Mouse (Mus musculus) C2C12 (cell line): ENCODE measurements around the gene Gm3952. TPM values are rescaled to one million over a fixed set of nuclear protein-coding genes. Genes with fewer than 3 reads are reported as not detected.

ENCODE experiments used
- H3K27me3 ChIP-seq: one replicate; pipeline ENCODE4 v1.6.1; 2011; ENCODE audit not compliant: control insufficient read depth, insufficient read depth, insufficient read length
- H3K36me3 ChIP-seq: one replicate; pipeline ENCODE4 v1.6.1; 2011; ENCODE audit not compliant: control insufficient read depth, insufficient read depth
- H3K4me3 ChIP-seq: one replicate; pipeline ENCODE4 v1.5.1; 2011; ENCODE audit warnings: mild to moderate bottlenecking, control low read depth; ENCODE audit not compliant: poor library complexity, insufficient read depth, severe bottlenecking
- H3K79me2 ChIP-seq: one replicate; pipeline ENCODE4 v1.6.1; 2011; ENCODE audit not compliant: control insufficient read depth, insufficient read depth
- H3K79me3 ChIP-seq: one replicate; pipeline ENCODE4 v1.6.1; 2011; ENCODE audit warnings: low read depth, control low read depth
- H3ac ChIP-seq: one replicate; pipeline ENCODE3; 2011; ENCODE audit warnings: low read depth; ENCODE audit not compliant: control insufficient read depth, insufficient read length
- CEBPB ChIP-seq: IDR thresholded peaks from one replicate; pipeline ENCODE4 v1.6.1; 2011; ENCODE audit warnings: low read depth, mild to moderate bottlenecking, control low read depth, moderate library complexity
- CTCF ChIP-seq: IDR thresholded peaks from one replicate; pipeline ENCODE4 v1.5.1; 2011; ENCODE audit not compliant: control insufficient read depth, insufficient read depth, insufficient read length
- FOSL1 ChIP-seq: IDR thresholded peaks from one replicate; pipeline ENCODE4 v1.8.0; 2011; ENCODE audit warnings: mild to moderate bottlenecking, low read length; ENCODE audit not compliant: poor library complexity, insufficient read depth, severe bottlenecking
- MAX ChIP-seq: IDR thresholded peaks from one replicate; pipeline ENCODE4 v1.6.1; 2011; ENCODE audit warnings: mild to moderate bottlenecking, control low read depth
- MYOD1 ChIP-seq: IDR thresholded peaks from one replicate; pipeline ENCODE4 v1.6.1; 2011; ENCODE audit warnings: low read depth; ENCODE audit not compliant: control insufficient read depth, insufficient read length
- MYOG ChIP-seq: IDR thresholded peaks from one replicate; pipeline ENCODE4 v1.6.1; 2011; ENCODE audit not compliant: control insufficient read depth, insufficient read length; ENCODE audit errors: extremely low read depth
- USF1 ChIP-seq: IDR thresholded peaks from one replicate; pipeline ENCODE4 v1.6.1; 2011; ENCODE audit warnings: low read depth, mild to moderate bottlenecking, control low read depth, moderate library complexity
- polyA plus RNA-seq: library from polyadenylated mRNA; unstranded; fragments of >200 nt; fragmentation: generic; extraction: Trizol; gene quantifications from one replicate; pipeline ENCODE4 v1.2.1, GENCODE M21; 2012; ENCODE audit warnings: missing spikeins

Gene Gm3952
- polyA plus RNA-seq, 1 experiment, result not detected

GRCm38 (mm10) chr8:128724819-128725218 is 73.7 kb downstream of the Gm3952 start:
- peaks cover 96% of the 10 kb centered on the region for H3K36me3 ChIP-seq
- H3ac ChIP-seq, result no peak overlapping the region
- no peaks in the 10 kb centered on the region for H3K27me3 ChIP-seq
- TF ChIP-seq CEBPB (no peak), FOSL1 (no peak), CTCF (no peak), MYOG (no peak), MYOD1 (no peak), USF1 (no peak), MAX (no peak)
- peaks cover 4% of the 10 kb centered on the region for H3K79me3 ChIP-seq
- H3K4me3 ChIP-seq, result no peak overlapping the region
- H3K79me2 ChIP-seq, result peaks cover 15% of the 10 kb centered on the region

DNA sequence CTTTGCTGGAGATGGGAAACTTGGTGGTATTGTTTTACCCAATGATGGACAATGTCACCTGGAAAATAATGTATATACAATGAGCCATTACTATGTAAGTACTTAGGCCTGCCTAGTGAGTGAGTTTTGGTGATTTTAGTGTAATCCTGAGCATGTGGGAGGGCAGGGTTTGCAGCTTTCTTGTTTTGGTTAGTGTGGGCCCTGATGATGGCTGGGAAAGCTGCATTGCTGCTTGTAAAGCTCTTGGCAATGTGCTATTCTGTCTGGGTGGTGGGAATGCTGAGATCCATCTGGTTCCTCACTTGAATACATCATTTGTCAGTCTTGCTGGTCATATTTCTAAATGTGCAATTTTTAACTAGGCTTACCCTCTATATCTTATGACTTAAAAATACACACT is 82.3 kb downstream of the Gm3952 start:
- TF ChIP-seq FOSL1 (no peak), CEBPB (no peak), MYOD1 (no peak), CTCF (no peak), MYOG (no peak), USF1 (no peak), MAX (no peak)
- no peaks in the 10 kb centered on the region for H3K27me3 ChIP-seq
- peaks cover 21% of the 10 kb centered on the region for H3K79me3 ChIP-seq
- H3K79me2 ChIP-seq, result peaks cover 47% of the 10 kb centered on the region
- H3ac ChIP-seq, result no peak overlapping the region
- H3K36me3 ChIP-seq, result peaks cover 97% of the 10 kb centered on the region
- no peak overlapping the region for H3K4me3 ChIP-seq

GRCm38 (mm10) chr8:128709261-128709660 is 89.2 kb downstream of the Gm3952 start:
- H3K79me2 ChIP-seq, result peaks cover 98% of the 10 kb centered on the region
- peaks cover 67% of the 10 kb centered on the region for H3K79me3 ChIP-seq
- peaks cover 90% of the 10 kb centered on the region for H3K36me3 ChIP-seq
- TF ChIP-seq CEBPB (no peak), FOSL1 (no peak), MAX (no peak), MYOD1 (no peak), CTCF (peak; percentile 76), USF1 (no peak), MYOG (no peak)
- no peak overlapping the region for H3ac ChIP-seq
- no peaks in the 10 kb centered on the region for H3K27me3 ChIP-seq
- no peak overlapping the region for H3K4me3 ChIP-seq

DNA sequence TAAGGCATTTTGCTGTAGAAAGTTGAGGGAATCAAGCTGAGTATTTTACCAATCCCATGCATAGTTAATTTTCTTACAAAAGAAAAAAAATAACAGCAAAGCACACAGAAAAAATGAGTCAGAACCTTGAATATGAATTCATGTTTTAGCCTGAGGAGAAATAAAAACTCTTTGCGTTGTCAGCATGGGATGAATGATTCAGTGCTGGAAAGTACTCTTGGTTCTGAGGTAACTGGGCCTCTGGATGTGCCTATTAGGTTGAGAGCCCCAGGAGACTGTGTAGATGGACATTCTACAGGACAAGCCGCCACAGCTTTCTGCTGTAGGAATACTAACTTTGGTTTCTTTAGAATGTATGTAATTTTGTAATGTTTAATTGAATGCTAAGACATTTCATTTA is 93.7 kb downstream of the Gm3952 start:
- no peaks in the 10 kb centered on the region for H3K27me3 ChIP-seq
- H3K36me3 ChIP-seq, result peaks cover 45% of the 10 kb centered on the region
- H3ac ChIP-seq, result no peak overlapping the region
- TF ChIP-seq CEBPB, result no peak
- no peak for TF ChIP-seq CTCF
- TF ChIP-seq FOSL1, result no peak
- no peak for TF ChIP-seq MYOG
- no peak for TF ChIP-seq MYOD1
- no peak for TF ChIP-seq USF1
- TF ChIP-seq MAX, result no peak
- H3K79me3 ChIP-seq, result peaks cover 86% of the 10 kb centered on the region
- H3K79me2 ChIP-seq, result peaks cover 100% of the 10 kb centered on the region
- no peak overlapping the region for H3K4me3 ChIP-seq

GRCm38 (mm10) chr8:128704376-128704775 is 94.1 kb downstream of the Gm3952 start:
- Histone ChIP-seq H3K79me3 (peaks cover 86% of the 10 kb centered on the region), H3K79me2 (peaks cover 100% of the 10 kb centered on the region), H3ac (no peak overlapping the region), H3K4me3 (no peak overlapping the region), H3K27me3 (no peaks in the 10 kb centered on the region), H3K36me3 (peaks cover 41% of the 10 kb centered on the region)
- TF ChIP-seq MAX (no peak), MYOD1 (no peak), MYOG (no peak), FOSL1 (no peak), CTCF (no peak), USF1 (no peak), CEBPB (no peak)

DNA sequence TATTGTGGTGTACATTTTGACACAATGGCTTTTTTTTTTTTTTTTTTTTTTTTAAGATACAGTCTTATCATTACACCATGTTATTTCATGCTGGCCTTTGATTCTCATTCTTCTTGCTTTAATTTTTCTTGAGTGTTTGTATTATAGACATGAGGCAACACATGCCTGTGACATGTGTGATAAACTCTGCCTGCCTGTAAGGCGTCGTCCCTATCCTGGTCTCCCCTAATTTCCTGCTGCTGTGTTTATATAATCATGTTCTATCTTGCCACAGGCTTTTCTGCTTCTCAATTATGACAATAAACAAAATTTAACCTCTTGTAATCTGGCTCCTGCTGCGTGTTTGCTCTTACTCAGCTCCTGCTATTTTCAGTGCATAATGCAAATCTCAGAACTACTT is 100.5 kb downstream of the Gm3952 start:
- peaks cover 100% of the 10 kb centered on the region for H3K79me2 ChIP-seq
- no peaks in the 10 kb centered on the region for H3K27me3 ChIP-seq
- no peak overlapping the region for H3K4me3 ChIP-seq
- TF ChIP-seq USF1 (no peak), FOSL1 (no peak), MAX (no peak), MYOD1 (no peak), MYOG (no peak), CTCF (no peak), CEBPB (no peak)
- H3ac ChIP-seq, result no peak overlapping the region
- peaks cover 99% of the 10 kb centered on the region for H3K79me3 ChIP-seq
- H3K36me3 ChIP-seq, result peaks cover 28% of the 10 kb centered on the region
